Mouse (Mus musculus) urinary bladder, postnatal 10 days (tissue): Measurements from ENCODE around the gene Ubtf.
"Not testable (repeated sequence)": the region's sequence is repeated elsewhere in the genome, so short reads cannot be mapped to it uniquely, and the experiment has no call there.

Experiments used
- DNase-seq: peaks from one replicate; pipeline ENCODE4 v3.0.0; 2022; ENCODE audit warnings: low spot score

The Ubtf gene

DNA sequence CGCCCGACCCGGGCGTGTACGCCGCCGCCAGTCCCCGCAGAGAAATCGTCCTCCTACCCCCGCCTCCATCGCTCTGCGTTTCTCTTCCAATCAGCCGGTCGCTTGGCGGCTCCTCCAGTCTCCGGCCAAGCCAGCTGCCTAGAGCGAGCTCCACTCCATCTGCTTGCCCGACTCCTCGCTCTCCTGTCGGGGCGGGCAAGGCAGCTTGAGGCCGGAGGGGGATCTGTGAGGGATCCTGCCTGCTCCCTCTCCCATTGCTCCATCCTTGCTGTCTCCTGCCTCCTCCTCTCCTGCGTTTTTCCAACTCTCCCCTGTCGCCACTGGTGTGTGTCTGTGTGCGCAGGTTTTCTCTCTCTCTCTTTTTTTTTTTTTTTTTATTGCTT lies at the start of gene Ubtf:
Ubtf (minus strand) TSS at position 333 of the 383 bp plus-strand sequence.
- no peak for DNase-seq

DNA sequence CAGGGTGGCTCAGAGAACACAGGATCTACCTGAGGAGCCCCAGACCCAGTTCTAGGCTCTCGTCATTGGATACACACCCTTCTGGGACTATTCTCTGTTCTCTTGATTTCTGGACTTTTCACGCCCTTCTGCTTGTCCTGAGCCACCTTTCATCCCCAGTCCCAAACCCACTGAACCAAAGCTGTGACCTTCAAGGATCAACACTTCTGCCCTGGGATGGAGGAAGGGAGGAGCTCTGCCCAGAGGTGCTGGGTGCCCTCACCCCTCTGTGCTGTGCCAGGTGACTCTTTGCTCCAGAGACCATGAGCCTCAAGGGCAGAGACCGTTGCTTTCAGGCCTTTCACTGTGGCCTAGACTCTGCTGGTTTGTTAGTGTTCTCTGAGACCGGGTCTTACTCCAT lies 49.7 kb upstream of the Ubtf start:
- no peak for DNase-seq

DNA sequence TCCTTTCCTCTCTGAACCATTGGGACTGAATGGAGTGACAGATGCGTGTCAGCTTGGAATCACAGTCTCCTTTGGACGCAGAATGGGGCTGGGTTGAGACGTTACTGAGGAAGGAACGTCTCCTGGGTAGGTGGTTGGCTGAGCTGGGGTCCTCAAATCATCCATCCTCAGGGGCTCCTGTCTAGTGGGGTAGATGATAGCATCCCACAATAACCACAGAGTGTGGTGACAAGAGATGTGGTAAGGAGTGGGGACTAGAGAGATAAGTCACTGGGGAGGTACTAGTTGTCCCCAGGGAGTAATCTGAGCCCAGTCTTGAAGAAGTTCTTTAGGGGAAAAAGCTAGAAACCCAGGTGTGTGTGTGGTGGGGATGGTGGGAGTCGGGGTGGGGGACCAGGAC lies 48.8 kb upstream of the Ubtf start:
- DNase-seq: no peak

DNA sequence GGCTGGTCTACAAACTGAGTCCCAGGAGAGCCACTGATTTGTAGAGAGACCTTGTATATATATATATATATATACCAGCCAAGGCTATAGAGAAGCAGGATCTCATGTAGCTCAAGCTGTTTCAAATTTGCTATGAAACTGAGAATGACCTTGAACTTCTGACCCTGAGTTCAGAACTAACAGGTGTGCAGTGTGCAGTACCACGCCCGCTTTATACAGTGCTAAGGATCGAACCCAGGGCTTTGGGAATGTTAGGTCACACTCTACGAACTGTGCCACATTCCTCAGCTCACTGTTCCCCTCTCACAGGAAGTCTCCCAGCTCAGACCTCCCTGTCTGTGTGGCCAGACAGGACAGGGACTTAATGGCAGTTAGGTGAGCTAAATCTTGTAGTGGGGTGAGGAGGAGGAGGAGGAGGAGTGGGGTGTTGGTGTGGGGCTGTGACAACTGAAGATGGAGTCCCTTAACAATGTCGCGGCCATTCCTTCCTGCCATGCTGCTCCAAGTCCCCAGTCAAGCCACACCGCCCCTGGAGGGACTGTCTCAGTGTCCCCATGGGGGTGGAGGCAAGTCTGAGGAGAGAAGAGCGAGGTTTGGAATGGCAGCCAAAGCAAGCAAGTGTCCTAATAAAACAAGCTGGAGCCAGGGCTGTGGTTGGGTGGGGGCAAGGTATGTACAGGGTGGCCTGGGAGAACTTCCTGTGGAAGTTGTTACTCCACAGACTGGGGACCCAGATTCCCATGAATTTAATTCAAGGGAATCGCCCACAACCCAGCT lies 48.1 kb upstream of the Ubtf start:
- DNase-seq: no peak

DNA sequence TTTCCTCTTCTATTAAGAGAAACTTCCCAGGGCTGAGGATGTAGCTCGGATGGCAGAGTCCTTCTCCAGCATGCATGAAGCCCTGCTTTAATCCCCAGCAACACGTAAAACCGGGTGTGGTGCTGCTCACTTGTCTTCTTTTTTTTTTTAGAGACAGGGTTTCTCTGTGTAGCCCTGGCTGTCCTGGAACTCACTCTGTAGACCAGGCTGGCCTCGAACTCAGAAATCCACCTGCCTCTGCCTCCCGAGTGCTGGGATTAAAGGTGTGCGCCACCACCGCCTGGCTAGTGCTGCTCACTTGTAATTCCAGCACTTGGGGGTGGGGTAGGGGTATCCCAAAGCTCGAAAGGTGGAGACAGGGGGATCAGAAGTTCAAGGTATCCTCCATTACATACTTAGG lies 46.6 kb upstream of the Ubtf start, which contains the start of gene Slc4a1:
Slc4a1 (minus strand) TSS at position 101 of the 400 bp plus-strand sequence.
- not testable (repeated sequence) for DNase-seq

DNA sequence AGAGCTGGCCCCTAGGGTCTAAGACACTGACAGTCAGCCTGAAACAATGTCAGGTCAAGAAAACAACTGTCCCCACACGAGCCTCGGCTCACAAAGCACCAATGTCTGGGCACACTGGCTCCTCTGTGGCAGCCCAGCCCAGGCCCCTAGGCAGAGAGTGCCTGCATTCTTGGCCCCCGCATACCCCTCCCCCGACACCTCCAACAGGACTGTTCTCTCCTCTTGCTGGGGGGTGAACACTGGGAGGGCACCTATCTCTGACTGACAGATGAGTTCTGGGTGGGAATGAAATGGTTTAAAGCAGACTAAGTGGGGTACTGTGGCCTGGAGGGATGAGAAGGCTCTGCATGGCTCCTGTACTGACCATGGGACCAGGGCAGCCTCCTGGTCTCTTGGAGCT lies 46.2 kb upstream of the Ubtf start:
- no peak for DNase-seq

DNA sequence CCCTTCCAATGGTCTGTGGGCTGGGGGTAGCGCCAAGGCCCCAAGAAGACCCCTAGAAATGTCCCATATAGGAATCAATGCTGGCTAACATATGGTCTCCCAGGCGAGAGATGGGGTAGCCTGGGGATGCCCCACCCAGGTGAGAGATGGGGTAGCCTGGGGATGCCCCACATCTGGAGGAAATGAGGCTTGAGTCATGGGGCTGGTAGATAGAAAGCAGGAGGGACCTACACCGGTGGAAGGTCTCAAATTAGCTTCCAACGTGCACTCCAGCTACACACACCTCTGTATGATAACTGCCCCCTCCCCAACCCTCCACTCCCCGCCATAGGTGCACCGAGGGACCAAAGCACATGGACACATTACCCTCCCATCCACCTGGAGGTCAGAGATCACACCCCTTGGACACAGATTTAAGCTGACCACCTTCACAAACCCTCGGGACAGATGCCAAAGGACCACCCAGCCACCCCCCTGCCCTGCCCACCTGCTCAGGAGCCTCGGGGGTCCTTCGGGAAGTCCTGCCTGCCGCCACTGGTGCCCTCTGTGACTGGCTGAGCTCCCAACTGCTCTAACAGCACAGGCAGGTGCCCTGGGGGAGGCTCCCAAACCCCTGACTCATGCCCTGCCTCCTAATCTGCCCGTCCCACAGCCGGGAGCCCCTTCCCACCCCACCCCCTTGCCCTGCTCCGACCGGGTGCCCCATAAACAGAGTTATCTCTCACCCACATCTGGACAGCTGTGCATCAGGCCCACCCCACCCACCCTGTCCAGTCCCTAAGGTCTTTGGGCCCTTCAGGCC lies 45.2 kb upstream of the Ubtf start:
- no peak for DNase-seq

DNA sequence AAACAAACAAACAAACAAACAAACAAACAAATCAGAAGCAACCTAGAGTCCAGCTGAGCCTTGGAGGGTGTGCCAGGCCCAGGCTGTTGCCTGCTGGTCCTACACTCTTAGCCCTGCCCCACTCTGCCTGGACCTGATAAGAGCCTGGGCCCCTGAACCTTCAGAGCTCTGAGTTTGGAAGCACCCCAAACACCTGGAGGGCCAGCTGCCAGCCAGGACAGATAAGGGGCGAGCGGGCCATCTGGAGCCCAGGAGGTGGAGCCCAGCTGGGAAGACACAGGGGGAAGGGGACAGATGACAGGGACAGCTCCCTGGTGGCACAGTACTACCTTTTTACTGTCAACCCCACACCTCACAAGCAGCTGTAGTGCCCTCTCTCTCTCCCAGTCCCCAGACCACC lies 44.1 kb upstream of the Ubtf start:
- DNase-seq: no peak

DNA sequence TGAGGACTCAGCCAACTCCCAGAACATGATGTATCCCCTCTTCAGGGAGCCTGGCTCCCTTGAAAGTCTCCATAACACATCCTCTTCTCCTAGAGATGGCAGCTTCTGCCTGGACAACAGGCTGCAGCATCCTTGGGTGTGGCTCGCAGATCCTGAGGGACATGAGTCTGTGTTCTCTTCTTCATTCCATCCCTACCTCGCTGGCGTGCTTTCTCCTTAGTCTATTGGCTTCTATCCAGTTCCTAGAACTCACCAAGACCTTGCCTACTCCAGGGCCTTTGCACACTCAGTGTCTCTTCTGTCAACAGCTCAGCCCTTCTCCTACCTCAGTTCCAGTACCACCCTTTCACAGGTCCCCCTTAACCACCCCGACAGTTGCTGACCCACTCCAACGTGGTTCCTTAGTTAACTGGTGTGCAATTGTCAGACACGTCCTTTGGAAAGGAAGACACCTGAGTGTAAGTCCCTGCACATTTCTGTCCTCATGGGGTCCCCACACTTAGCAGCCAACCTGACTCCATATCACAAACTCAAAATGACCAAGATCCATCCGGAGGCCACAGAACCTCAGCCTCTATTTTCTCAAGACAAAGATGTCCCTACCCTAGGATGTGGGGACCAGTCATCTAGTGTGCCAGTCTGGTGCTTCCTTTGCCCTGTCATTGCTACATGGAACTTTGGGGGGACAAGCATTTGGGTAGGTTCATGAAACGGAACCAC lies 42.4 kb upstream of the Ubtf start:
- DNase-seq: no peak

DNA sequence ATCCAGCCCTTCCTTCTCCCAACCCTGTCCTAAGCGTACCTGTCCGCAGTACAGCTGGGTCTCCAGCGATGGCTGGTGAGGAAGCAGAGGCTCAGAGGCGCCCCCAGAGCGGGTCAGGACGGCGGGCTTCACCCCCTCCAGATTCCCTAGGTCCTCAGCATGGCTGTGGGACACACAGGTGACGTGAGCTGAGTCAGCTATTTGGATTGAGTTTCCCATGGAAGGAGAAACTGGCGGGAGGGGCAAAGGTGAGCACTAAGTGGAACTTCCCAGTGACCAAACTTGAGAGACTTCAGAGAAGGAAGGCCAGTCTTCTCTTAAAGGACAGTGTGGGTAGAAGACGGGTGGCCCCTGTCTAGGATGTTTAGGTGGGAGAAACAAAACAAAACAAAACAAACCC lies 38.8 kb upstream of the Ubtf start:
- no peak for DNase-seq

DNA sequence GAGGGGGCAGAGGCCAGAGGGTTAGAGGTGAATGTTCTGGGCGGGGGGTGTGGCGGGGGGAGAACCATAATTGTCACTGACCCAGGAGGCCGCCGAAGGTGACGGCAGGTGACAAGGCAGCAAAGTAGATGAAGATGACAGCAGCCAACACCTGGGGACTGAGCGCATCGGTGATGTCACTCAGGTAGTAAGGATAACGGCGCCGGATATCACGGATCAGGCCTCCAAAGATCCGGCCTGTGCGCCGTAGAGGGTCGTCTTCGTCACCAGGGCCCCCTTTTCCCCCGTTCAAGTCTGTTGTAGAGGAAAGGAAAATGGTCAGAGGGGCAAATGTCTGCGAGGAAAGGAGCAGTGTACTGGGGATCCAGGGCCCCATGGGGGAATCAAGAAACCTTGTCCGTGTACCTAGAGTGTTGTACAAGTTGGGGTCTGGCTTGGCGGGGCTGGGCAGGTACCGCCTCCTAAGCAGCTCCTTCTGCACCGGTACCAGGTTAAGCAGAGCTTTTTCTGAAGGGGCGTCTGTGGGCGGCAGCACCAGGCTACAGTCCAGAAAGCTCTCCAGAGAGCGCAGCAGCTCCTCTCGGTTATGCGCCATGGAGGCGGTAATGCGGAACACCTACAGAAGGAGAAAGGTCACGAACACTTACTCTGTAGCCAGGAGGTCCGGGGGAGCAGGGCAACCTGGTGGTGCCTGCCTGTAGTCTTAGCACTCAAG lies 37.3 kb upstream of the Ubtf start:
- no peak for DNase-seq

DNA sequence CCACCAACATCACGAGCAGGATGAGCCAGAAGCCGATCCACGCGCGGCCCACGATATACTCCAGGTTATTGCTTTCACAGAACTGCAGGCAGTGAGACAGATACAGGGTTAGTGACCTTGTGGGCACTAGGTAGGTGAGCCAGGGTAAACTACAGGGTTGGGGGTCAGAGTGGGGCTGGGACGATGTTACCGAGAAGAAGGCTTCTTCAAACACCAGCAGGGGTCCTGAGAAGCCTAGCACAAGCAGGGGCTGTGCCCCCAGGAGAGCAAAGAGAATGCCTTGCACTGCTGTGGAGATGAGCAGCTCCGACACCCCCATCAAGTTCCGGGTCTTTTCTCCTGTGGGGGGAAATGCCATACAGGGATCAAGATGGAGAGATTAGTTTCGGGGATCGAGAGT lies 36.6 kb upstream of the Ubtf start:
- no peak for DNase-seq

DNA sequence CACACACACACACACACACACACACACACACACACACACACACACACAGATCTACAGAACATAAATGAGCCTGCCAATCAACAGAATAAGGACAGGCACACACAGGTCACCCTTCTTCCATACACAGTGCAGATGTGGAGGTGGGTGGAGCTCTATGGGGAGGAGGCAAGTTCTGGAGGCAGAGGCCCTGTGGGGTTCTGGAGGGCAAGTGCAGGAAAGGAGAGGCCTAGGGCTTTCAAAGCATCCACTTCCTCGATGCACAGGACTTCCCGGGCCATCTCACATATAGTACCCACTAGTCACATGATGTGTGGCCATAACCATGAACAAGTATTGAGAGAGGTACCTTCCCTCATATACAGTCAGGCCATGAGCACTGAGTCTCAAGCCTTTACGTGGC lies 36.0 kb upstream of the Ubtf start:
- DNase-seq: no peak

DNA sequence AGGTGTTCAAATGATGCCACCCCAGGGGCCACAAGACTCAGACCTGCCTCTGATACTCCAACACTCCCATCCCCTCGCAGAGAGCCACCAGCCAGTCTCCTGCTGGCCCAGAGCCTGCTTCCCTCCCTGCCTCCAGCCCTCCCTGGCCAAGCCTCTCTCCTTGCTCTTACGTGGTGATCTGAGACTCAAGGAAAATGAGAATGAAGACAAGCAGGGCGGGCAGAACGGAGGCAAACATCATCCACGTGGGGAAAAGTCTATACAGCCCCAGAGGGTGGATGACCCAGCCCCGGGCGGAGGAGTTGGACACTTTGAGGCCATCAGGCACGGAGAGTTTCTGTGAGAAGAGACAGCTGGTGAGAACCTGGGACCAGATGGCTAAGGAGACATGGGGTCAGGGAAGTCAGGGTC lies 33.5 kb upstream of the Ubtf start:
- DNase-seq: no peak

DNA sequence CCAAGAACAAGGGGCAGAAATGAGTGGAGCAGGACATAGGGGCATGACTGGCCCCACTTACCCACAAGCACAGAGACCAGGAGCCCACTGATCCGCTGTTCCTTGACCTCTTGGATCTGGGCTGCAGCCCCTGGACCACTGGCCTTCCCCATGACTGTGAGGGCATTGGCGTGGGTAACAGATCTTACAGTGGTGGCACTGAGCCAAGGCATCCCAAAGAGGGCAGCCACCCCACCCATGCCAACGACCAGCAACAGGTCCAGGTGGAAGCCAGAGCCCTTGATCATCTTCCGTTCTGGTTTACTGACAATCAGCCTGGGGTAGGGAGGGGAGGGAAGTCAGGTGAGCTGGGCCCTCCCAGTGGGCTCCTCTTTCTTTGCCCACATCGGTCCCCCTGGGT lies 32.8 kb upstream of the Ubtf start:
- DNase-seq: no peak

DNA sequence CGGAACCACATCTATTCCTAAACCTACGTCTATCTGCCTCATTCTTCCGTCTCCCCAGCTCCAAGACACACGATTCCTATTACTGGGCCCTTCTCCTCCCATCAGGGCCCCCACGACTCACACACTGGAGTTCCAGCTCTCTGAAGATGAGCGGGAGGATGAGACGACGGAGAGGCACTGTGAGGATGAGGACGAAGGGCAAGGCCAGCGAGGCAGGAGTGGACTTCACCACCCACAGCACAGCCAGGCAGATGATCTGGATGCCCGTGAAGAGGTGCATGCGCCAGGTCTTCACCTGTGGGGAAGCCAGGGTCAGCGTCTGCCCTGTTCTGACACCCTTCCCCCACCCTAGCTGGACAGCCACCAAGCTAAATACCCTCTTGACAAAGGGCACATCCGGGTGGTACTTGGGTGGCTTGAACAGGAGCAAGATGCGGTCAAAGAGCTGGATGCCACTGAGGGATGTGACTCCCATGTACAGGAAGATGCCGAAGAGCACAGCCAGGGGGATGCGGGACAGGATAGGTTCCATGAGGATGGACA lies 31.5 kb upstream of the Ubtf start:
- no peak for DNase-seq

DNA sequence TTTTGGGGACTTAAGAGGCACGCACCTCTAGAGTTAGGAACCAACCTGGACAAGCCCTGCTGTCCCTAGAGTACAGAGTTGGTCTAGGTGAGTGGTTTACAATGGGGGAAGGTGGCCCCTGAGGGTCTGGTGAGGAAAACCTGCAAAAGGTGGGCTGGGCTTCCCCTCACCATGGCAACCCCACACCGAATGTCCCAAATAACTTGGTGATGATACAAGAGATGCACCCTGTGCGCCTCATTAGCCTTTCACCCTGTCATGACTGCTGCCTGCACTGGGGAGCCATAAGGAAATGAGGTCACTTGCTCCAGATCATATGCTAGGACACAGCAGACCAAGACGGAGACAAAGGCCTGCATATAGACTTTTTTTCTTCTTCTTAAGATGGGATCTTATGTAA lies 30.9 kb upstream of the Ubtf start:
- no peak for DNase-seq

DNA sequence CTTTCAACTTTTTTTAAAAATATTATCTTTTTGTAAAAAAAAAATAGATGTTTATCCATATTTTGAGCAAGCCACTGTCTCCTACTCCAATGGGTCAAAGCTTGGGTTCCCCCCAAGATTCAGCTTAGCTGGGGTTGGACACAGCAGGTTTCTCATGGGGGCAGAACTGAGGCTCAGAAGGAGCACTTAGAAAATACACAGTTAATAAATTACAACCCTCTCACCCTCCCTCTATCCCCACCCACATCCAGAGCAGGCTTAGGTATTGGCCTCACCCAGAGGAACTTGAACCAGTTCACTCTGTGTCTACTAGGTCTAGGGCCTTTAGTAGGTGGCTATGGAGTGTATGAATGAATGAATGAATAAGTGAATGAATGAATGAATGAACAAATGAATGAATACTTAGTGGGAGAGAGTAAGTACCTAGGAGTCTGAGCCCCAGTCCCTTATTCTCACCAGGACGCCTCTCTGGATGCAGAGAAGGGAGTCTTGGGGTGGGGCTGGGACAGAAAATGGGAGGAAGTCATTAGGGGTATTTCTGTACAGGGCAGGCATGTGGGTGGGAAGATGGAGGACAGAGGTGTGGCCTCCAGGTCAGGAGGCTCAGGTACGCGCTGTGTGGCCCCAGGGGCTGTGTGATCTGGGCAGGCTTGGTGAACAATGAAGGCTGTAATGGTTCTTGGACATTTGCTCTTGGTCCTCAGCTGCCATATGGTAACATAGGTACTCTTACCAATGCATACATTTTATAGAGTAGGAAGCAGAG lies 29.8 kb upstream of the Ubtf start:
- no peak for DNase-seq

DNA sequence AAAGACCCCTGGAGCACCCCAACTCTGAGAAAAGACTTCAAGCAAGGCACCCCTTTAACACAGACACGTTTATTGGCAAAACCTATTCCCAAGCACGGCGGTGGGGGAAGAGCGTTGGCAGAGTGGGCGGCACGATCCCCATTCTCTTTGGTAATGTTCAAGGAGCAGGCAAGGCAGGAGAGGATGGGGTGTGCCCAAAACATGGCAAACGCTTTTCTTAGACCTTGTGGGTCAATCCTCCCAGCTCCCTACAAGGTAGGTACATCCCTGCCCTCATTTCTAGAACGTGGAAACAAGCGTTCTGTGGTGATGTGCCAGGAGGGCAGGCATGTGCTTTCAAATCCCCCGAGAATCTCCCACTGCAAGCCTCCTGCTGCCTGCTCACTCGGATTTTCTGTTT lies 29.2 kb upstream of the Ubtf start:
- DNase-seq: no peak

DNA sequence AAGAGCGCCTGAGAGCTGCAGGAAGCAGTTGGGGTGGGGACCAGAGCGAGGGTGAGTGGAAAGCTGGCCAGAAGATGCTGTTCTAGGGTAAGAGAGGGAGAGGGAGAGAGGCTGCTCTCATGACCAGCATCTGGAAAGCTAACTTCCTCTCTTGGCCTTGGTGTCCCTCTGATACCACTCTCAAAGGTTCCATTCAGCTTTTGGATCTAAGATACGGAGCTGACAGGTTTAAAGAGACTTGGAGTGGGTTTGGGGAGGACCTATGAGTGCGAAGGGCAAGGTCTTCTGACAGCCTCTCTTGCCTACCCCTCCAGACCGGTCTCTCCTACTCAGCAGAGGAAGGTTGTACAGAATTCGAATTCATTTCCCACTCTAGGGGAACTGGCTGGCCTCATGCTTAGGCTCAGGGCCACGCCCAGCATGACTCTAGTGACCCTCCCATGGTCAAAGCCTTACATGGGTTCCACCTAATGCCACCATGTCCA lies 28.6 kb upstream of the Ubtf start:
- DNase-seq: no peak

DNA sequence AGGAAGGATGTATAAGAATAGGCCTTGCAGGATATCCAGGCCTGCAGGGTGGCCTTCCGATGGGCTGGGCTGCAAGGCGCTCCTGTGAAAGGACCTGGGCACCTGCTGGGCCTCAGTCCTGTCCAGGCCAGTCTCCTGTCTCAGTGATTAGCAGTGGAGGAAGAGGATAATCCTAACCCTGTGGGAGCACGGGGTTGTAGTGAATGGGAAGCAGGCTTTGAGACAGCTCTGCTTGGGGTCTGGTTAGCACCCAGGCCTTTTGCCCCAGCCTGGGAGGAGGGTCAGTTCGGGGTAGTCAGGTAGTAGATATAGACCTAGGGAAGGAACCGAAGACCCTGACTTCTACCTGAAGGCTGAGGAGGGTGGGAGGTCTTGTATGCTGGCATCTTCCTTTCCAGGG lies 28.1 kb upstream of the Ubtf start:
- DNase-seq: no peak
